Mouse (Mus musculus): Measurements from ENCODE around the gene Rab39. TPM values are rescaled to one million over a fixed set of nuclear protein-coding genes. Genes with fewer than 3 reads are reported as not detected.

Rab39 gene
- total RNA-seq (2022): 1 to 10 TPM in 2 of 4 experiments, under 1 TPM in 2; 0.38 to 1.4 (median 0.99) TPM

GRCm38 (mm10) chr9:53705992-53706696, at the start of gene Rab39:
Rab39 (minus strand) TSS chr9:53706232.
- DNase-seq: peak; percentile 50

DNA sequence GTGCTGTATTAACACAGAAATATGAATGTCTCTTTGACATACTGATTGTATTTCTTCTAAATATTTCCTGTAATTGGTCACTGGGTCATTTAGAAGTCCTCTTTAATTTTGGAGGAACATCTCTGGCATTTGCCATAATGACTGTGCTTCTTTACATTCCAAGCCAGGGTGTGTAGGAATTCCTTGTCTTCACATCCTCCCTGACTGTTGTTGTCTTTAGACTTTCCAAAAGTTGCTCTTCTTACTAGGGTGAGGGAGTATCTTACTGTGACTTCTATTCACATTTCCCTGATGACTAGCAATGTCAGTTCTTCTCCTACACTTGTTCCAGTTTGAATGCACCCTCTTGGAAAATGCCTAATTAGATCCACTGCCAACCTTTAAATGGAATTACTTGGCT, 48.8 kb upstream of the Rab39 start:
- no peak for DNase-seq

GRCm38 (mm10) chr9:53750899-53751298, 44.9 kb upstream of the Rab39 start:
- DNase-seq: no peak

GRCm38 (mm10) chr9:53750411-53750810, 44.4 kb upstream of the Rab39 start:
- DNase-seq: no peak

DNA sequence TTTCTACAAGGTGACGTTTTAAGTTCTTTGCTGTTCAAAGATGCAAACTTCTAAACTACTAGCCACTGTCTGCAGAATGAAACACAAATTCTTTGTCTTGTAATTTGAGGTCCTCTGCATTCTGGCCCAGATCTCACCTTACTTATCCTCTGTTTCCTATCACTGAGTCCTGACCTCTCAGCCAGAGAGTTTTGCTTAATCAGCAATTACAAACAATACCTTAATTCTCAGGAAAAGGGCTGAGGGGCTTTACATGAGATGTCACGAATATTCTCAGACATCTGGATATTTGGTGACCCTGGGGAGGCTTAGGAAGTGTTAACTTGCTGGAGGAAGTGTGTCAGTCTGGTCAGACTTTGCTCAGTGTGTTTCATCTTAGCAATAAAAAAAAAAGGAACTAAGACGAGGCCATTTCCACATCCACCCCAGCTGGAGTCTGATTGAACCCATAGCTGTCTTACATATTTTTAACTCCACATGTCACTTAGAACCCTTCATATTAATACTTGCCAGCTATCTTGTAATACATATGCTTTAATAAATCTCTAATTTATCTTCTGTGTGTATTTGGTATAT, 34.9 kb upstream of the Rab39 start:
- no peak for DNase-seq

DNA sequence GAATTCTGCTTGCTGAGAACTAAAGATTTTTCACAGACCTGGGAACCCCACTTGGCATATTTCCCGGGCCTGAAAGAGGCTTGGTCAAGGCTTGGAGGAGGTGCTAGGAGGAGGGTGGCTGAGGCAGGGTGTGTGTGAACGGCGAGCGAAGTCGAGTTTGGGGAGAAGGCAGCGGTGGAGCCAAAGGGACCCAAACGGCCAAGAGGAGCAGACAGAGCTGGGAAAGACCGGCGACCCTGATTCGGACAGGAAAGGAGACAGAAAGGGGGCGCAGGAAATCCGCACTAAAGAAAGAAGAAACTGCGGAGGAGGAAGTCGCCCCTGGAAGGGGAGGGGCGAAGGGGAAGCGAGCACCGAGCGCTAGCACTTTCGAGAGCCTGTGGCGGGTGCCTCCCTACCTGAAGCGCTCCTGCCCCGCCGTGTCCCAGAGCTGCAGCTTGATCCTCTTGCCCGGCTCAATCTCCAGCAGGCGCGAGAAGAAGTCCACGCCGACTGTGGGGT, 491 bp downstream of the Rab39 start:
- no peak for DNase-seq

DNA sequence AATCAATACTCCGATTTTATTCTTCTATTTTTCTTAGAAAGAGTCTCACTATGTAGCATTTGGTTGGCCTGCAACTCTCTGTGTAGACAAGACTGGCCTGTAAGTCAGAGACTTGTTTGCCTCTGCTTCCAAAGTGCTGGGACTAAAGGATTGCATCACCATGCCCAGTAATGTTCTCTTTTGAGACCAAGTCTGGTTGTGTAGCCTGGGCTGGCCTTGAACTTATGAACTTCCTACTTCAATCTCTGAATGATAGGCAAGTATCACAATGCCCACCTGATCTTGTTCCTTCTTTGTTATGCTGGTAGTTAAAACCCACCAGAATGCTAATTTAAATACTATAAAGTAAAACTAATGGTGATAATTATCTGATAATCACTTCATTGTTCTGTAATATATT, 3.0 kb downstream of the Rab39 start:
- no peak for DNase-seq

GRCm38 (mm10) chr9:53700496-53700895, 5.5 kb downstream of the Rab39 start:
- no peak for DNase-seq

- no peak for DNase-seq
Measured at GRCm38 (mm10) chr9:53695846-53696245, 10.2 kb downstream of the Rab39 start.

DNA sequence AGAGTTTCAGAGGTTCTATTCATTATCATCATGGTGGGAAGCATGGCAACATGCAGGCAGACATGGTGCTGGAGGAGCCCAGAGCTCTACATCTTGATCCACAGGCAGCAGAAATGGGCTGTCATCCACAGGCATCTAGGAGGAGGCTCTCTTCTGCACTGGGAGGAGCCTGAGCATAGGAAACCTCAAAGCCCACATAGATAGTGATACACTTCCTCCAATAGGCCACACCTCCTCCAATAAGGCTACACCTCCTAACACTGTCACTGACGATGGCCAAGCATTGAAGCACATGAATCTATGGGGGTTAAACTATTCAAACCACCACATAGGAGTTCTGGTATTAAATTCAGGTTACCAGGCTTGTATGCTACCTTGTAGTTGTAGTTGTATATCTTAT, 12.3 kb downstream of the Rab39 start:
- no peak for DNase-seq

- no peak for DNase-seq
Measured at GRCm38 (mm10) chr9:53691745-53692670, 14.0 kb downstream of the Rab39 start.

- DNase-seq: no peak
Measured at GRCm38 (mm10) chr9:53680851-53681250, 25.2 kb downstream of the Rab39 start.

DNA sequence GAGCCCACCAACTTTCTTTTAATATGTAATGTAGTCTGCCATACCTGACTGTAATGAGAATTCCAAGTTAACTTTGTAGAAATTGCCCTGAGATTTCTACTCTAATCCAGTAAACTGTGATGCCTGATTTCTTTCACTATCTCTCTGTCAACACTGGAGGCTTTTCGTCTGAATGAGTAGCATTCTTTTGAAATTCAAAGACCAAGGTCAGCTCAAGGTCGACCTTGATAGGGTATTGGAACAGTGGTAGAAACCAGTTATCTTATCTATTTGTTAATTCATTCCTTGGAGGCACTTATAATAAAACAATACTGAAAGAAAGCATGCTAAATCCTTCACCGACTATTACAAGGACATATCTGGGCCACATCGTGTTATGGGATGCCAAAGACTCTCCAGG, 29.1 kb downstream of the Rab39 start:
- no peak for DNase-seq

GRCm38 (mm10) chr9:53673571-53673970, 32.5 kb downstream of the Rab39 start:
- peak; percentile 37 for DNase-seq

- DNase-seq: no peak
Measured at GRCm38 (mm10) chr9:53669680-53670219, 36.3 kb downstream of the Rab39 start, which contains the start of gene Cul5. Cul5 (minus strand) TSS chr9:53670014.

DNA sequence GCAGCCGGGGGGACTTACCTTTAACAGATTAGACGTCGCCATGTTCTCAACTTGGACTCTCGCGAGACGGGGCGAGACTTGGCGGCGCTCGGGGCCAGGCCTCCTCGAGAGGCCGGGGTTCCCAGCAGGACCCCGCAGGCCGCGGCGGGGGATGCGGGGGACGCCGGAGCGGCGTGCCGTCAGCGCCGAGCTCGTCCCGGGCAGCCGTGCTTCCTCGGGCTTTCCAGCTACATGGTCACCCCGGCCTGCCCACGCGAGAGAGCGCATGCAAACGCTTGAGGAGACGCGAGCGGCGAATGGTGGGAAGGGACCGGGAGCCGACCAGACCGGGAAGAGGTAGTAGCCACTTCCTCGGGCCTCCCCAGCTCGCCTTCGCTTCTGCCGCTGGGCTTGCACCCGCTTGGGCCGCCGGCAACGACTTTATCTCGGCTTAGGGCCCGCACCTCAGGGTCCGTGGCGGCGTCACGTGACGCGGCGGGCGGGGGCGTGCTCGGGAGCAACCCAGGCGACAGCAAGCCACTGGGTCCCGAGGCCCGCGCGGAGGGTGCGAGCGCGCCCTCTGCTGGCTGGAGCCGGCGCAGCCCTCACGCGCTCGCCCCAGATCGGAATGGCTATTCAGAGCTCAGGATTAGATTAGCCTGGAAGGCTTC, 38.9 kb downstream of the Rab39 start:
- DNase-seq: peak; percentile 88

- no peak for DNase-seq
Measured at GRCm38 (mm10) chr9:53666665-53667019, 39.4 kb downstream of the Rab39 start.

DNA sequence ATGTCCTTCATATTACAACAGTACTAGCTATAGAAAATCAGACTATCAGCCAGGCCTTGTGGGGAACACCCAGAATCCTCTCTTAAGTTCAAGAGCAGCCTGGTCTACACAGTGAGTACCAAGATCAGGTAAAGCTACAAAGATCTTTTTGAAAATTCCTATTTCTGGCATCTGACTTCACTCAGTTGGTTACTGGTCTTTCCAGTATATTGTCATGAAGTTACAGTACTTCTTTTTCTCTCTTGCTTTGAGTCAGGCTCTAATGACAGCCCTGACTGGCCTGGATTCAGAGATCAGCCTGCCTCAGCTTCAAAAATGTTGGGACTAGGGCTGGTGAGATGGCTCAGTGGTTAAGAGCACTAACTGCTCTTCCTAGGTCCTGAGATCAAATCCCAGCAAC, 40.6 kb downstream of the Rab39 start:
- no peak for DNase-seq

DNA sequence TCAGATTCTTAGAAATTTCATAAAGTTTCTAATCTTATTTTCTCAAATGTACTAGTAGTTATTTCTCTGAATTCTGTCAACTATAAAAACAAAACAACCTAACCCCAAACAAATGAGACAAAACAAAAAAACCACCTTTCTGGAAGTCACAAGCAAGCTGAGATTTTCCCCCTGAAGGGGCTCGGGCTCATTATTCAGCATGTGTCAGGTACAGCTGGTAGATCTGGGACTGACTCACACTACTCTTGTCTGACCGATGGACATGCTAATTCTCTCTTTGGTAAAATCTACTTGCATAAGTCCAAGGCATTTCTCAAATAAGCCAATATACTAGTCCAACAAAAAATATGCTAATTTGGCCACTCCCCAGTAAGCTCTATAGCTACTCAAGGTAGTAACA, 41.2 kb downstream of the Rab39 start:
- no peak for DNase-seq

DNA sequence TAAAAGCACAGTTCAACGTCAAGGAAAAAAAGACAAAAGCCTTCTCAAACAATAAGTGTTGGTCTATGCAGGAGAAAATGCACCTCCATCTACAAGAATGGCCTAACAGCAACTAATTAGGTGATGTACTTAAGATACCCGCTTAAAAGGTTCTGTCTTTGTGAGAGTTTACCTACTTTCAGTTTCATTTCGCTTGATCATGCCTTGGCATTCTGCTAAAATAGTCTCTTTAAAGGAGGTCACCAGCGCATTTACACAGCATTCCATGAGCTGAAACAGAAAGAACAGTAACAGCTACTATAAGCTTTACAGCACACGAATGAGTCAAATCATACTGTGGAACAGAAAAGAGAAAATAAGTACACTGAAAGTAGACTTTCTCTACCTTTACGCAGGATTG, 71.2 kb downstream of the Rab39 start:
- DNase-seq: no peak
